Mouse (Mus musculus): Measurements from ENCODE around the gene Asf1b.

DNA sequence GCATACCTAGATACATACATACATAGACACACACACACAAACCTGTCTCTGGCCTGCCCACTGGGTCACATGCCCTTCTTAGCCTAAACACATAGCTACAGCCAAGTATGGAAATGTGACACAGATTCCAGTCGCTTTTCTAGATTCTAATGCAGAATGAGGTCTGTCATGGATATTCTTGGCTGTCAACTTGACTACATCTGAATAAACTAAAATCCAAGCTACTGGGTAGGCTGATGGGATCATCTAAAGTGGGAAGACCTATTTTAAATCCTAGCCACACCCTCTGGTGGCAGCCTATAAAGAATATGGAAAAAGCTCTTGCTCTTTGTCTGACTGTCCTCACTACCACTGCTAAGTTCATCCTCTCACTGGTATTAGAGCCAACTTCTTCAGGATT is 12.9 kb upstream of the Asf1b start:
- TF ChIP-seq POLR2AphosphoS2 (IDR thresholded peaks at IDR 0.05; ENCODE audit: low read depth, low read length): no peak
- TF ChIP-seq USF1 (IDR thresholded peaks at IDR 0.05; ENCODE audit: low read depth, low read length): no peak
- TF ChIP-seq ZKSCAN1 (IDR thresholded peaks at IDR 0.05; ENCODE audit: borderline replicate concordance, low read depth, low read length): no peak
- no peak for TF ChIP-seq CTCF (conservative IDR thresholded peaks at IDR 0.05 in 1 of 2, IDR thresholded peaks at IDR 0.05 in 1 of 2; ENCODE audit: low read depth in 2 of 2, low read length in 2 of 2)
- TF ChIP-seq NELFE (IDR thresholded peaks at IDR 0.05; ENCODE audit: low read depth, low read length): no peak
- no peak for TF ChIP-seq POLR2A (IDR thresholded peaks at IDR 0.05; ENCODE audit: low read depth, low read length)
- TF ChIP-seq EP300 (IDR thresholded peaks at IDR 0.05; ENCODE audit: low read length): no peak
- TF ChIP-seq JUND (conservative IDR thresholded peaks at IDR 0.05; ENCODE audit: low read depth, low read length): no peak
- no peak for TF ChIP-seq TCF12 (IDR thresholded peaks at IDR 0.05; ENCODE audit: low read depth, low read length)
